Mouse (Mus musculus) telencephalon, adult 2 months (tissue): ENCODE measurements around the gene Cmya5.
"Not testable (repeated sequence)": the region's sequence is repeated elsewhere in the genome, so short reads cannot be mapped to it uniquely, and the experiment has no call there.

Experiments used
- DNase-seq: peaks from one replicate; pipeline ENCODE4 v3.0.0-alpha.2; 2011; ENCODE audit warnings: low read depth, low spot score

Cmya5 gene

DNA sequence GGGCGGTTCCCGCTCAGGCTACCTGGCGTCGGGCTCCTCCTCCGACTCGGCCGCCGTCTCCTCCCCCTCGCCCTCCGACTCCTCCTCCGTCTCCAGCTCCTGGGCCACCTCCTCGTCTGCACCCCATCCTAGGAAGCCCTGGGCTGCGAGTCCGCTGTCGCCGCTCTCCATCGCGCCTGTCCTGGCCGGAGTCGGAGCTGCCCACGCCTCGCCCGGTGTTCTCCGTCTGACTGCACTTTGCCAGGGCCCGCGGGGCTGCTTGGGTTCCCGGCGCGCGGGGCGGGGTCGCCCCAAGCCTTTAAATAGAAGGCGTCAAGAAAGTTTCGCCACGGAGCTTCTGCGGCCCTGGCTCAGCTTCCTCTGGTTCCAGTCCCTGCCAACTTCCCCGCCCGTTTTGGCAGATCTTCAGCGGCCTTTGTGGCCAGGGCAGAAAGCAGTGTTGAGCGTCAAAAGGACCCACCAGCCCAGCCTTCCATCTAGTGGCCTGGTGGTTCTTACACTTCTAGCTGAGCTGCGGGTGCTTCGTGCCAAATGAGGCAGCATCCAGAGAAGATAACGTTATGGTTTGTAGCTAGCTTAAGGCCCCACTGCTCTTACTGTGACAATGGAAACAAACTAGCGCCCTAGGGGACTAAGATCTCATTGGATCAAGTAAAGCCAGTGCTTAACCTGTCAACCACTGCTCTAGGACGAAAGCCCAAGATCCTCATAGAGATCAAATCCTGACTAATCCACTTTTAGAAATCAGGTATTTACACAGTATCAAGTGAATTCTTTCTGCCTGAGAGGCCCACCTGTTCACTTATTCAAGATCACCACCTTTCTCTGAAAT, at the start of gene Cmya5:
Gene Cmya5 (minus strand): TSS at position 389 of the 832 bp plus-strand sequence.
- DNase-seq = no peak

DNA sequence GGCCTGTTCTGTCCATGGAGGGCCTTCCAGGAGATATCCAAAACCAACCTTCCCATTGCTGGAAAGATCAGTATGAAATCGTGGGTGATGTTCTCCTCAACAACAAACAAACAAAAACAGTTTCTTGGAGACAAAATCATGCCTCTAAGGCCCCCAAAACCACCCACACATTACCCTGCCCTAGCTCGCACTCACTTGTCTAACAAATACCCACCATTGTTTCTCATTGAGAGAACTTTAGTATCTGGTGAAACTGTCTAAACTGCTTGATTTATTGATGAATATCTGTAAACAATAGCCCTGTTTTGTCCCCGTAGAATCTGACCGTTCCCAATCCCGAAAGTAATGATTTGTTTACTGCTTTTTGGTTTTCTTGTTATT, 48.1 kb upstream of the Cmya5 start:
- no peak for DNase-seq

DNA sequence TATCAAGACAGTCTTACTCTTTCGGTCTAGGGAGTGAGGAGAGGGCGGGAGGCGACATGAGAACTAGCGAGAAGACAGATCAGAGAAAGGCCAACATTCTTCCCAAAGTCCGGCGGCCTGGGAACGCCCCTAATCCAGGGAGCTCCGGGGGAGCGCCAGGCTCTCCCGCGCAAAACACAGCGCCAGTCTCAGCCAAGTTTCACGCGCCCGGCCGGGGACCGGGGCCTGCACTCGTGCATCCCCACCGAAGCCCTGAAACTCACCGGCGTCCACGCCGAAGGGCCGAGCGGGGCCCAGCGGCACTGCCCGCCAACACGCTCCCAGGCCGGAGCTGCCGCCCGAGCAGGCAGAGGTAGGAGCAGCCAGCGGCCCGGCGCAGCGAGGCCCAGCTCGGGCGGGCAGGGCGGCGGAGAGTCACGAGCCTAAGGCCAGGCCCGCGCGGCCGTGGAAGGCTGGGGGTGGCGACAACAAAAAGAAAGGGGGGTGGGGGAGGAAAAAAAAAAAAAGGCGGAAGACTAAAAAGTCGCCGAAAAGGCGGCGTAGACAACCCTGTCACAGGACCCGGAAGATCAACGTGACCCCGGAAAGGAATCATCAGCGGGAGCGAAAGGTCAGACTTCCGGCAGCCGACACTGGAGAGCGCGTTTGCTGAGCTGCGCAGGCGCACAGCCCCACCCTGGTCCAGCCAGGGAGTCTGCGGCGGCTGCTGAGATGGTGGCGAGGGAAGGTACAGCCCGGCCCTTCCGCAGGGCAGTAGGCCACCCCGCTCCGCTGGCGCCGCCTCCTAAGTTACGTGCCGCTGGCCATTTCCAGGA, 47.5 kb upstream of the Cmya5 start, which contains the start of gene Tent2:
Gene Tent2 (minus strand): TSS at position 555 of the 815 bp plus-strand sequence.
- peak; percentile 96 for DNase-seq

DNA sequence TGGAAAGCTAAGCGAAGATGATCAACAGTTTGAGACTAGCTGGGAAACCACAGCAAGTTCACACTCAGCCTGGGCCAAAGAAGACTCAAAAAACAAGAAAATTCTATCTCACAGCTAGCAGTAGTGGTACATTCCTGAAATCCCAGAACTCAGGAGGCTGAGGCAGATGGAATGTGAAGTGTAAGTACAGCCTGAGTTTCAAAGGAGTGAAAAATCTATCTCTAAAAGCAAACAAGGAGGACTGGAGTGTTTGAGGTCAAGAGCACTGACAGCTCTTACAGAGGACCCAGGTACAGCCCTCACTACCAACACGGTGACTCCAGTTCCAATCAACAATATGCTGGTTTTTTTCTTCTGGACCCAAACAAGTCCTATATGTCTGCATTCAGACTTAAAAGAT, 44.9 kb upstream of the Cmya5 start:
- no peak for DNase-seq

DNA sequence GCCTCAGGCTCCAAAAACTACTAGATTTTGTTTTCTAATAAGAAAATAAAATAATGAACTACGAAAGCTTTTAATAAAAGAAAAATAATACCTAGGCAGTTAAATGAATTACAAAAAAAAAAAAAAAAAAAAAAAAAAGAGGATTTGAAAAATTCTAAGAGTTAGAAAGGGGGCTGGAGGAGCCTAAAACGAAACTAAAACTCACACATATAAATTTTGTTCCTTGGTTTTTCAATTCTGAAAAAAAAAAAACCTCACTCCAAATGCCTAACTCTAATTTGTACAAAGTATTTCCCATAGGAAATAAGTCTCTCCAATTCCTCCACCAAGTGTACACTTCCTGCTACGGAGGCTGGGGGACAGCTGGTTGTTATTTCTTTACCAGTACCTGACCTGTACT, 44.2 kb upstream of the Cmya5 start:
- no peak for DNase-seq

DNA sequence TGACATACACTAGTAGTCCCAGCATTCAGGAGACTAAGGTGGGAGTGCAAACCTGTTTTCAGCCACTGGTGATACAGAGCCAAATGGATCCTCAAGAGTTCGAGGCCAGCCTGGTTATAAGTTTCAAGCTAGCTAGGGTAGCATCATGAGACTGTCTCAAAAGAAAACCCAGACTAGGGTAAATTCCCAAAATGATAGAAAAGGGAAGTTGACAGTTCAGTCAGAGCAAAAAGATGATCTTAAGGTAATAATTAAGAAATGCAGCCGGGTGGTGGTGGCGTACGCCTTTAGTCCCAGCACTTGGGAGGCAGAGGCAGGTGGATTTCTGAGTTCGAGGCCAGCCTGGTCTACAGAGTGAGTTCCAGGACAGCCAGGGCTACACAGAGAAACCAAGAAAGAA, 43.3 kb upstream of the Cmya5 start:
- DNase-seq = not testable (repeated sequence)

DNA sequence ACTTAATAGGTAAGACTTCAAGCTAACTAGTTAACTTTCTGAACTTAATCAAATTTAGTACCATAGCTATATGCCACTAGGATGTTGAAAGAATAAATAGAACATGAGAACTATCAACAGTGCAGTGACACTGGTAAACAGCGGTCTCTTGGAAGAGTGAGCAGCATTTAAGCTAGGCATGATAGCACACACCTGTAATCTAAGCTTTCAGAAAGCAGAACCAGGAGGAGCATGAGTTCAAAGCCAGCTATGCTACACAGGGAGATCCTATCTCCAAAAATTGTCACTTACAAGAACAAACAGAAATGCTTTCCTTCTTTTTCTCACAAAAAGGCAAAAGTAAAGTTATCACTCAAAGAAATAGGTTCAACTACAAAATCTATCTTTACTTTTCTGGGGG, 35.8 kb upstream of the Cmya5 start:
- no peak for DNase-seq

DNA sequence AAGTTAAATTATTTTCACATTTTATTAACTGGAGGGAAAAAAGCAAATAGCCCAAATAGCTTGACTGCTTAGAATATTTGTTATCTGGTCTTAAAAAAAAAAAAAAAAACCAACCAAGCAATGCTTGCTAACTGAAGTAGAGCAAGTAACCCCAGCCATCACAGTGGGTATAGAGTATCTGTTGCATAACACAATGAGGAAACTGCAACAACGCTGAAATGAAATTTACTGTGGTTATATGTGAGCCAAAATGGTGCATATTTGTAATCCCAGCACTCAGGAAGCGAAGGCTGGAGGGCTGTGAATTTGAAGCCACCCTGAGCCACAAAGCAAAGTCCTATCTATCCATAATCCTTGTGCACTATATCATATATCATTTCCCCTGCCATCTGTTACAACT, 35.0 kb upstream of the Cmya5 start:
- DNase-seq = no peak

DNA sequence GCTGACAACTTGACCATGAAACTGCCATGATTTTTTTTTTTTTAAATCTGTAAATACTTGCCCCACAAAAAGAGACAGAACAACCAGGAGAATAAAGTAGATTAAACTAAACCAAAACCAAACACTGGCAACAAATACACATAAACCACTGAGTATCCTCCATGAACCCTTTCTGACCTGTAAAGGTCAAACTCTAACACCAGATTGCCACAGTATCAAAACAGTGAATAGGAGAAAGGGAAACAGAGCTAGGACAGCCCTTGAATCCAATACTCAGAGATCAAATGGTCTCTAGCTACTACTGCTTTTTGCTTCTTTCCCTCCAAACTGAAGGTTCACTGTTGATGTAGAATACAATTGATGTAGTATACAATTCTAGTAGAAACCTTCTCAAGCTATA, 33.0 kb upstream of the Cmya5 start:
- DNase-seq = no peak

DNA sequence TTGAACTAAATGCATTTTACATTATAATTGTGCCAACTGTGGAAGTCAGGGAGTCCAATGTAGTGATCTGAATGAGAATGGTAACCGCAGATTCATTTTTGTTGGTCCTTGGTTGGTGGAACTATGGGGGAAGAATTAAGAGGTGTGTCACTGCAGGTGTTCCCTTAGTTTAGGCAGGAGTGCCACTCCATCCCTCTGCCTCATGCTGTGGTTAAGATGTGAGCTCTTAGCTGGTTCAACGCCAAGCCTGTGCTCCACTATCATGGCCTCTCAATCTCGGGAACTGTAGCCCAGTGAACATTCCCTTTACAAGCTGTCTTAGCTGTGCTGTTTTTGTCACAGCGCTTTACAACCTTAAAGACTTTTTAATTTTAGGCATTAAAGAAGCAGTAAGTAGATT, 18.8 kb upstream of the Cmya5 start:
- DNase-seq = no peak

DNA sequence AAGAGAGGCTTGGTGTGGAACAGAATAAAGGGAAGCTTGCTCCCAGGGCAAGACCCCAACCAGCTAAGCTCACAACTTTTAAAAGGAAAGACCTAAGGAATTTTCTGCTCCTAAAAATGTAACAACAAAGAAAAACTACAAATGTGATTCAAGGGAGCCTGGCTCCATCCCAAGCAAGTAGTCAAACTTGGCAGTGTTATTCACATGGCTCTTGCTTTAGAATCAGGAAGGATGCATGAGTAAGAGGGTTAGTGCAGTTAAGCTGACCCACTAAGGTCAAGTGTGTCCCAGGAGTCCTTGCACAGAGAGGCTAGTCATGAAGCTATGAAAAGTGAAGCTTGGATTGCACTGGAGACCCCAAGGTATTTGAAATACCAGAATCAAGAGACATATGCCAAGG, 17.9 kb upstream of the Cmya5 start:
- DNase-seq = no peak

DNA sequence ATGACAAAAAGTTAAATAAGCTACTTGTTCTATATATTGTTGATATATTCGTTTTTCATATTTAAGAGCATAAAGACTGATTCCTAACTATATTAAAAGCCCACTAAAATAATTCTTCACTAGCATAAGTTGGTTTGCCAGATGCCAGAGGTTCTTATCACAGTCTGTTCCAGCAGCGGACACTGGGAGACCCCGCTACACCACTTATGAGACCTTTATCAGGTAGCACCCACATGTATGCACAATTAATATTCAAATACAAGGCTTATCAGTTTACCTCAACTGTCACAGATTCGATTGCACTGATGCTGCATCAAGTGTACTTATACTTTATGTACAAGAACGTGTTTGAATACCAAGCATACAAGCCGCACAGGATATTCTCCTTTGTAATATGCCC, 13.7 kb upstream of the Cmya5 start:
- DNase-seq = no peak

DNA sequence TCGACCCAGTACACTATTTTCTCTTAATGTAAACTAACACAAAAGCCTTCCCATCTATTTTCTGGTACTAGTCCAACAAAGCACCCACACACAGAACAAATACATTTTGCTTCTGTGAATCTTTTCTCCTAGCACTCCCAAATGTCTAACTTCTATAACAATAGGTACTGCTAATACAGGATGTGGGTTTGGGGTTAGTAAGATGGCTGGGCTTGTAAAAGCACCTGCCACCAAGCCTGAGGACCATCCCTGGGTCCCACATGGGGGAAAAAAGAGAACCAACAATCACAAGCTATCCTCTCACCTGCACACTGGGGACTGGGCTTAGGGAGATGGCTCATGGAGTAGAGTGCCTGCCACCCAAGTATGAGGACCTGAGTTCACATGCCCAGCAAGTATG, 8.8 kb upstream of the Cmya5 start:
- DNase-seq = peak; percentile 15

DNA sequence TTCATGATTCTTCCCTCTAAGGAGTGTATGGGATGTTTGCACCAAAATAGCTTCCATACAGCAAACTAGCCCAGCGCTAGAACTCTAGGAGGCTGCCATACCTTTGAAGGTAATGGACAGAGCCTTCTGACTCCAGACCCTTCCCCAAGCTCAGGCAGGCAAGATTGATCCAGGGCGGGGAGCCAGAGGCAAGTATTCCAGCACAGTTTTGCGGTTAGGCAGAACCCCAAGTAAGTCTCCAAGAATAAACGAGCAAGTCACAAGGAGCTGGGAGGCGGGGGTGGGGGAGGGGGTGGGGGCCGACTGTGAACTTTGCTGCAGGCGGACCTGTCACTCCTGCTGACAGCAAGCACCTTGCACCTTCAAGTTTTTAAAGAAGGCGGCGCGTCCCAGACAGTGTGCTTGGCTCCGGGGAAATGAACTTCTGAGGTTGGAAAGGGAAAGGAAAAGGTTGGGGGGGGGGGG, 673 bp downstream of the Cmya5 start:
- no peak for DNase-seq

DNA sequence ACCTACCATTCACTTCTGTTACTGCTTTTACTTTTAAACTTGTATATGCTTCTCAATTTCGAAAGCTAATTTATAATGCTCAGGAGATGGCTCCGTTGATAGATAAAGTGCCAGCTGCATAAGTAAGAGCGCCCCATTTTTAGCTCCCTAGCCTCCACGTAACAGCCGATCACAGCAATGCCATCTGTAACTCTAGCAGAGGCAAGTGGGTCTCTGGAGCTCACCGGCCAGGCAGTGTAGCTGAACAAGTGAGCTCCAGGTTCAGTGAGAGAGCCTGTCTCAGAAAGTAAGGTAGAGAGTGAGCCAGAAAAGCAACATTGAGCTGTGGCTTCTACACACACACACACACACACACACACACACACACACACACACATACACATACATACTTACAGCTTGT, 3.3 kb downstream of the Cmya5 start:
- no peak for DNase-seq

DNA sequence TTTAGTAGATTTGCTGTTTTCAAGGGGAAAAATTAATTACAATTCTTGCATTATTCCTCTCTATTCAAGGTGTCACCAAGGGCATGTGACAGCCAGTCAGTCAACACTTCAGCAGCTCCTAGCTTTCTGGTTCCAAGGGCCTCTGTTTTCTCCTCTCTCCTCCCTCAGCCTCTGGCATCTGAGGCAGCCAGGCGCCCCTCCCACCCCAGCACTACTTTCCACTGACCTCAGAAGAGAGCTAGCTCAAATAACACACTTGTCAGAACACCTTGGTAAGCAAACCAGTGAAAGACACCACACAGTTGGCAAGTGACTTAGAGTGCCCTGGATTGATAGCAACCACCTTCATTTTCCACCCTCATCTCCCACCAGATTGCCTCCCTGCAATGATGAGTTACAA, 6.5 kb downstream of the Cmya5 start:
- no peak for DNase-seq

DNA sequence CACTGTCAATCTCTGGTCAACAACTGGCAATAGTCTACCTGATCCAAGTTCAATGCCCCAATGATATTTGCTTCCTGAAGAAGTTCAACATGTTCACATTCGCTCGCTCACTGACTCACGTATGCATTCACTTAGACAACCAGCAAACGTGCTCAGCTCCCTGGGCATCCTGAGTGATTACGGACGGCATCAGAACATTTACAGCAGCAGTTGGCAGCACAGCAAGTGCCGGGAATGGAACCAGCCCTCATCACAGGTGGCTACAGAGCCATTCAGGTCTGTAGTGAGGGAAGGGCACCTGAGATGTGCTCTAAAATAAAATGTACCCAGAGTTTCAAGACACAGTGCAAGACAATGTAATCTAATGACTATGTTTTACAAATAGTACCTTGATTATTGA, 7.4 kb downstream of the Cmya5 start:
- no peak for DNase-seq

DNA sequence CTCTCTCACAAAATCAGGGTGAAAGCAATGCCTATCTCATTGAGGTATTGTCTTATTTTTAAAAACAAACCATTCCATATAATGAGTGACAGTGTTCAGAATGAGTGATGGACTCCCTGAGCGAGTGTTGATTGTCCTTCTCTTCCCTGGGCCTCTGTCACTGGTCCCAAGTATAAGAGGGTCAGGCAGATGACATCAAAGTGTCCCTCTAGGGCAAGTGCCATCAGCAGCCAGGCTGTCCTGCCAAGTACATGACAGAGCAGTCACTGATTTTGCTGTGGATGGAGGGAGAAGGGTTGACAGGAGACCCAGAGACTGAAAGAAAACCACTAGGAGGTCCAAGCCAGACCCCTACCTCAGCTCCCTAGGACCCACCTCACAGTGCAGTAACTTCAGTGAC, 8.3 kb downstream of the Cmya5 start:
- DNase-seq = no peak

DNA sequence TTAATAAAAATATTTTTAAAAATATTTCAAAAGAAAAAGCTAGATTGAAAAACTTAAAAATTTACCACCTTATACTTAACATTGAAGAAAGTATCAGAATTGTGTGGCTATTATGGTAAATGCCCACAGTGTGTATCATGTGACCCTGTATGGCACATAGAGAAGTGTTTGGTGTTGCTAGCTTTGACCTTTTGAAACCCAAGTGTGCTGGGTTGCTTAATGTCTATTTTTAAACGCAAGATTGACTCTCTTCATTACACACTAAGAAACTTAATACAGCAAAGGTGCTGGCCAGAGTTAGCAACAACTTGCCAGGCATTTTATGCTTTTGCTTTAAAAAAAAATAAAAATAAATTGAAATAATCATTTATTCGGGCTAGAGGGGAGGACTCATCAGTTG, 9.0 kb downstream of the Cmya5 start:
- no peak for DNase-seq

DNA sequence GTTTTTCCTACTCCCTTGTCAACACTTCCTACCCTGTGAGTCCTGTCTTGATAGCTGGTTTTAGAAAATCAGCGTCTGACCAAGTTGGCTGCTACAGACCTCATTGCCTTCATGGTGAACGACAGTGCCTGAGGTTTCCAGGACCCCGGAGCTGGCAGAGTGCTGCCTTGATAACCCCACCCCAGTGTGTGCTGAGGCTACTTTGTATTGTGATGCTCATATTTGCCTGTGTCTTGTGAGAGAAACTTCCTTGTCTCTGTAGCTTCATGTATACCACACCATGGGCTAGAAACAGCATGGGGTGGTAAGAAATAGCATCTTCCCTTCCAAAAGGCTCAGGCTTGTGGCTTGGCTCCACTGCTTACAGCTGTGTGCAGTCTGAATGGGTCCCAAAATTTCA, 13.8 kb downstream of the Cmya5 start:
- no peak for DNase-seq

DNA sequence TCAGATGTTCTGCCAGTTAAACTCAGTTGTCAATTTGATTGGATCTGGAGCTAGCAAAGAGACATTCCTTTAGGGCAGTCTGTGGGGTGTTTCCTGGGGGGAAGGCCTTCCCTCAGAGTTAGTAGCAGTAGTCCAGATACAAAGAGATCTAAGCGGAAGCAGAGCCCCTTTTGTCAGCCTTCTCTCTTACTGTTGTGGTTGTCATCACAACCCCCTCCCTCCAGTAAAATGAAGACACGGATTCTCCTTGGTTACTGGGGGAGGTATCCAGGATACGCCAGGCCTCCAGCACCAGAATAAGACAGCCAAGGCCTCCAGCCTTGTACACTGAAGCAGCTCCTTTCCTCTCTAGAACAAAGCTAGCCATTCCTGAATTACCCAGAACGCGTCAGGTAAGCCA, 15.6 kb downstream of the Cmya5 start:
- DNase-seq = no peak

DNA sequence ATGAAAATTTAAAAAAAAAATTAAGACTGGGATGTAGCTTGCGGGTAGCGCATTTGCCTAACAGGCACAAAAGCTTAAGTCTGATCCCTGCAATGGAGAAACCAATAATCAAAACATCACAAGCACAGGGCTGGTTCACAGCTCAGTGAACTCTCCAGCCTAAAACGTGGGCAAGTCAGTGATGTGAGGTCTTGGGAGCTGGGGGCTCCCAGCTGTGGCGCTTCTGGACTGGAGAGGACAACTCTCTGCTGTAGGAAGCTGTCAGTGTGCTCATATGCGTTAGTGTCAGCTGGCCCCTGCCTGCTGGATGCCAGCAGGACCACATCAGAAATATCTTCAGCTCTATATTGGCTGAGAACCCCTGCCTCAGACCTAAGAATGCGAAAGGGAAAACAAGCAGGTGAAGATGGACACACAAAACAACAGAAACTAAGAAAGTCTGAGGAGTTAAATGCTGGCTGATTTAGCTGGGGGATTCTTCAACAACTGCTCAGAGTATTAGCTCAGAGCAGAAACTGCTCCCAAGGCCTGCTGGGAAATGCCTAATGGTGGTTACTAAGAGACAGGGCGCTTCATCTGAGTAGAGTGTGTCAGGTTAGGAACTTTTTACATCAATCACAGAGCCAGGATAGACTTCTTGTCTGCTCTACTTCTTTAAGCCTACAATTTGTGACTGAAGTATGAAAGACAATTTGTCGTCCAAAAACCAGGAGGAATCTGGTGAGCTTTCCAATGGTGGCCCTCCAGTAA, 16.2 kb downstream of the Cmya5 start:
- no peak for DNase-seq
